Mouse (Mus musculus): ENCODE measurements around the gene C2cd2.

DNA sequence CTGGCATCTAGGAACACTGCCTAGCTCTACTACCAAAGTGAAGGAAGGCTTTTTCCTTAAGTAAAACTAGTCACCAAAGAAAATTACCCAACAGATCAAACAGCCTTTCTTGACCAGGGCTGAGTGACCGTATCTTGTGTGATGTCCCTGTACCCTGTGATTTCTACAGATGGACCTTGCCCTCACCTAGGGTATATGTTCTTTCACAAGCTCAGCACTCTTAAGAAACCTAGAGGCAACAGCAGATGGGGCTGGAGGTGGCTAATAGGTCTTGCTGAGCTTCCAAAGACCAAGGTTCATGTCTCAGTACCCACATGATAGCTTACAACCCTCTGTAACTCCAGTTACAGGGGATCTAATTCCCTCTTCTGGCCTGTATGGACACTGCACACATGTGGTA is 134.2 kb downstream of the C2cd2 start:
- TF ChIP-seq POLR2A (IDR thresholded peaks at IDR 0.05; ENCODE audit: borderline replicate concordance, extremely low read depth, low read depth, low read length) (no peak), CTCF (IDR thresholded peaks at IDR 0.05; ENCODE audit: insufficient read depth, low read length) (no peak)

Data from lung, adult 2 months (tissue).